Mouse (Mus musculus): ENCODE measurements around the gene Rpap3. TPM values are rescaled to one million over a fixed set of nuclear protein-coding genes. Genes with fewer than 3 reads are reported as not detected.

Rpap3 gene
- polyA plus RNA-seq, 1 experiment from 2014 or later: 36.2 TPM

DNA sequence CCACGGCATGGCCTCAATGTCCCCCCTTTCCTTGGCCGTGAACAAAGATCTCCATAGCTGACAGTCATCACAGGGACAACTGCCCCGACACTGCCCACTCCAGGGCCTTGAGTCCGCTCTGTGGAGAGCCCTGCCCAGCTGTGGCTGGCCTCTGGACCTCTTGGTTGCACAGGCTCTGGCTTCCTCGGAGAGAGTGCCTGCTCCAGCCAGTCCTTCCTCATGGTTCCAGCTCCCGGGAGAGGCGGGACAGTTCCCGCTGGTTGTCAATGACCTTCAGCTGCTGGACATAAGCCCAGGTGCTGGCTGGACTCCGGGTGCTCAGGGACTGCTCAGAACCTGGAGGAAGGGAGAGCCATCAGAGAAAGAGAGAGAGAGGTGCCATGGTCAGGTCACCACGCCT, 39.7 kb upstream of the Rpap3 start:
- WGBS: 81% methylated on average over 10 of the region's 10 CpGs
- no peaks in the 10 kb centered on the region for H3K36me3 ChIP-seq
- no peaks in the 10 kb centered on the region for H3K9me3 ChIP-seq (replicated peaks)
- H3K27me3 ChIP-seq (ENCODE audit: low read depth, poor library complexity, severe bottlenecking): no peaks in the 10 kb centered on the region
- no peak overlapping the region for H3K4me3 ChIP-seq
- H3K4me1 ChIP-seq: peaks cover 25% of the 10 kb centered on the region
- no peak for DNase-seq (ENCODE audit: low spot score)
- peak overlapping the region; percentile 3; the same call in 1 of the 2 replicates for H3K27ac ChIP-seq

DNA sequence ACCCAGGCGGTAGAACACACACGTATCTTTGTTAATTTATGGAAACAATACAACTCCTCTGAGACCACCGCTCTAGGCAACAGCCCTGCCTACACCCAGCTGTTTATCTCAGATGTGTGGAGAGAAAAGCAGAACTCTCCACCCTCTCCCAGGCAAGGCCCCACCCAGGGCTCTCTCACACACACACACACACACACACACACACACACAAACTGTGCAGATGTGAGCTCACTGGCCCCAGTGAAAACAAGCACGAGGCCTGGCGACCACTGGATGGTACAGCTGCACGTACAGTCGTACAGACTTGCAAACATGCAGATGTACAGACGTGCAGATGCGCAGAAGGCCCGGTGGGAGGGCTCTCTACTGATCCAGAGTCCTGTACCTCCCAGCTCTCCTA, 39.3 kb upstream of the Rpap3 start:
- Histone ChIP-seq H3K9me3 (replicated peaks) (no peaks in the 10 kb centered on the region), H3K4me3 (no peak overlapping the region), H3K36me3 (no peaks in the 10 kb centered on the region), H3K4me1 (peaks cover 21% of the 10 kb centered on the region), H3K27ac (0 out of 2 replicates have a peak overlapping the region, but pooled peaks have one; percentile 3), H3K27me3 (ENCODE audit: low read depth, poor library complexity, severe bottlenecking) (no peaks in the 10 kb centered on the region)
- 81% methylated on average over 10 of the region's 10 CpGs for WGBS
- no peak for DNase-seq (ENCODE audit: low spot score)

DNA sequence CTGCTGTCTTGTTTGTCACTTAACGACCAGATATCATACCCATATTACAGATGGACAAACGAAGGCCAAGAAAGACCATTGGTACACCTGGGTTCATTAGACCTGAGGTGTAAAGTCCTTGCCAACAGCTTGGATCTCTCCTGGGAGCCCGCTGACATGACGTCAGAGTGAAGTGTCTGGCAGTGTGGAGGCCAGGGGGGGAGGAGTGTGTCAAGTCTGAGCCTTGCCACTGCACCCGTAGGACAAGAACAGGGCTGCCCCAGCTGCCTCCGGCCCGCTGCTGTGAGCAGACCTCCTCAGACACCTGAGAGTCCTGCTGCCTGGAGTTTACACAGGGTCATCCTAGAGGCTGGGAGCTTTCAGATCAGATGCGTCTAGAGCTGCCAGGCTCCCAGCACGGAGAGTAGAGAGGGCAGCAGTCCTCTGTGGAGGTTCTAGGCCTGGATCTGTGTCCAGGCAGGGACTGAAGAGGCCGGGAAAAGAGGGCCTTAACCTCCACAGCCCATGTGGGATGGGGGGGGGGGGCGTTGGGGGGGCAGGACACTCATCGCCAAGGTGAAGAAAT, 38.4 kb upstream of the Rpap3 start:
- Histone ChIP-seq H3K9me3 (replicated peaks) (no peaks in the 10 kb centered on the region), H3K36me3 (no peaks in the 10 kb centered on the region), H3K27me3 (ENCODE audit: low read depth, poor library complexity, severe bottlenecking) (no peaks in the 10 kb centered on the region), H3K4me3 (no peak overlapping the region), H3K27ac (peak overlapping the region; percentile 53; the same call in 1 of the 2 replicates), H3K4me1 (peaks cover 19% of the 10 kb centered on the region)
- DNase-seq (ENCODE audit: low spot score): no peak
- WGBS: 67% methylated on average over 12 of the region's 12 CpGs

DNA sequence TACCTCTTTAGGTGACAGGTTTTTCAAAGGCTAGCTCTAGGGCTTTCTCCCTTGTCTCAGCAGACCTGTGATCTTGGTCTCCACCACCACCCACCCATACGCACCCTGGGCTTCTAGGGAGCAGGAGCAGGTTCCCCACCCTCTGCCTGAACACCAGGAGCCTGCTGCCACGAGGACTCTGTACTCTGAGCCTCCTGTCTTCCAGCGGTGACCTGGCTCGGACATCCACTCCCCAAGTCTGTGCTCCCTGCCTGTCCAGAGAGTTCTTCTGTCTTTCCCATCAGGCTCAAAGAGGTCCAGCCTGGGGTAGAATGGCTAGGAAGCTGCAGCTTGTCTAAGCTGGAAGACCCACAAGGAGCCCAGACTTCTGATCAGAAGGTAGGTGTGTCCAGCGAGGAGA, 37.6 kb upstream of the Rpap3 start:
- Histone ChIP-seq H3K36me3 (no peaks in the 10 kb centered on the region), H3K4me1 (peaks cover 16% of the 10 kb centered on the region), H3K9me3 (replicated peaks) (no peaks in the 10 kb centered on the region), H3K4me3 (no peak overlapping the region), H3K27me3 (ENCODE audit: low read depth, poor library complexity, severe bottlenecking) (no peaks in the 10 kb centered on the region), H3K27ac (no peak overlapping the region)
- WGBS: 87% methylated on average over 5 of the region's 5 CpGs
- no peak for DNase-seq (ENCODE audit: low spot score)

DNA sequence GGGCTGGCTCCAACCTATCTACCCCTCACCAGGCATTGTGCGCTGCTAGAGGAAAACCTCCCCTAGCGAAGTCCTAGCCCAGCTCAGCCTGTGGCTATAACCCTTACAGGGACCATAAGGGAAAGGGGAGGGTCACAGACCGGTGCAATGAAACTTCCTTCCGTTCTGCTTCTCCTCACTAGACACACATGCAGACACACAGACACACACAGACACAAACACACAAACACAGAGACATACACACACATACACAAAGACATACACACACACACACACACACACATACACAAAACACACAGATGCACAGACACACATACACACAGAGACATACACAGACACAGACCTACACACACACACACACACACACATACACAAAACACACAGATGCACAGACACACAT, 37.0 kb upstream of the Rpap3 start:
- 67% methylated on average over 4 of the region's 4 CpGs for WGBS

DNA sequence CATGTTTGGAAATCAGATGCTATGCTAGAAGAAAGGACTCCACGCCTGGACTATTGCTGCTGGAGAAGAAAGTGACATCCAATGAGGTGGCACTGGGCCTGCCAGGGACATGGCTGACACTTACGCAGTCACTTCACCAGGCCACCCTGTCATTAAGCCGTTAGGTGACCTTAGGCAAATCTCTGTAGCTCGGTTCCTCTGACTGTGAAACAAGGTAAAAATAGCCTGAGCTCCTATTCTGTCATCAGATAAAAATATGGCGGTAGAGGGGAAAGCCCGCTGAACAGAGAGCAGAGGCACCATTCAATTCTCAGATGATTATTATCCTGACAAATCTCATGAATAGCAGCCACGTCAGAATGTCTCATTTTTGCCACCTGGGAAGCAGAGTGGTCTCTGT, 36.4 kb upstream of the Rpap3 start:
- 60% methylated on average over 7 of the region's 7 CpGs for WGBS
- H3K27ac ChIP-seq: no peak overlapping the region
- peaks cover 16% of the 10 kb centered on the region for H3K4me1 ChIP-seq
- no peaks in the 10 kb centered on the region for H3K27me3 ChIP-seq (ENCODE audit: low read depth, poor library complexity, severe bottlenecking)
- H3K36me3 ChIP-seq: no peaks in the 10 kb centered on the region
- DNase-seq (ENCODE audit: low spot score): no peak
- H3K4me3 ChIP-seq: no peak overlapping the region
- H3K9me3 ChIP-seq (replicated peaks): no peaks in the 10 kb centered on the region

More for the DNA sequence above, 37.0 kb upstream of the Rpap3 start:
- no peak overlapping the region for H3K4me3 ChIP-seq
- H3K4me1 ChIP-seq: peaks cover 16% of the 10 kb centered on the region
- H3K27me3 ChIP-seq (ENCODE audit: low read depth, poor library complexity, severe bottlenecking): no peaks in the 10 kb centered on the region
- DNase-seq (ENCODE audit: low spot score): no peak
- no peak overlapping the region for H3K27ac ChIP-seq
- no peaks in the 10 kb centered on the region for H3K9me3 ChIP-seq (replicated peaks)
- H3K36me3 ChIP-seq: no peaks in the 10 kb centered on the region

DNA sequence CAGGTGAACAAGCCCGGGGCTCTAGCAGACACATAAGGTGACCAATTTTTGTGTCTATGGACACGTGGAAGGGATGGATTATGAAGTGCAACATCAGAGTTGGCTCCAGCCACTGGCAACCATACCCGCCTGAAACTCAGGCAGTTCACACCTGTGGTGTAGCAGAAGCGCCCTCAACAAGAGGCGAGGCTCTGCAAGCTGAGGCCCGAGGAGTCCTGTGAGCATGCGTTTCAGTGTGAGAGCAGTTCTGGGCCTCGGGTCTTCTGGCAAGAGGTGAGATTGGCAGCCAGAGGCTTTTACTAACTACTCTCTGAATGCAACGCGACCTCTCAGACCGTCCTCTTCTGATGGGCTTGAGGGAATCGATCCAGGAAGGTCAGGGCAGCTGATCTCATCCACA, 36.0 kb upstream of the Rpap3 start:
- H3K36me3 ChIP-seq: no peaks in the 10 kb centered on the region
- WGBS: 79% methylated on average over 12 of the region's 12 CpGs
- H3K27ac ChIP-seq: no peak overlapping the region

DNA sequence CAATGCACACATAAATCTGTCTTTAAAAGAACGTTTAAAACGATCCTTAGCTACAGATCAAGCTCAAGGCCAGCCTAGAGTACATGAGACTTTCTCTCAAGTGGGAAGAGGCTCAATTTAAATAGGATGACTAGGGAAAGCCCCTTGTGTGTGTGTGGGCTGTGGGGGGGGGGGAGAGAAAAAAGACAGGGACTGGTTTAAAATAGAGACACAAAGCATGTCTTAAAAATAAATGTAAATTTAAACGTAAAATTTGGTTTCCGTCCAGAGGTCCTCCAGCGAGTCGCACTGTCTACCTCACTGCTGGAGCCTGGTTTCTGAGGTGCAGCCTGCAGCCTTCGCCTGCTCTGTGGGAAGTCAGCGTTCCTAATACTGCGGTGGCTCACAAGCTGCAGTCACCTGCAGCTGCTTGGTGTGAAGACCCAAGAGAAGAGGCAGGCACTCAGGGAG, 34.7 kb upstream of the Rpap3 start:
- Histone ChIP-seq H3K4me1 (peaks cover 13% of the 10 kb centered on the region), H3K27me3 (ENCODE audit: low read depth, poor library complexity, severe bottlenecking) (no peaks in the 10 kb centered on the region), H3K9me3 (replicated peaks) (no peaks in the 10 kb centered on the region), H3K4me3 (no peak overlapping the region), H3K36me3 (no peaks in the 10 kb centered on the region), H3K27ac (no peak overlapping the region)
- no peak for DNase-seq (ENCODE audit: low spot score)
- WGBS: 92% methylated on average over 9 of the region's 9 CpGs

More for the DNA sequence above, 36.0 kb upstream of the Rpap3 start:
- DNase-seq (ENCODE audit: low spot score): no peak
- H3K4me3 ChIP-seq: no peak overlapping the region
- no peaks in the 10 kb centered on the region for H3K9me3 ChIP-seq (replicated peaks)
- H3K4me1 ChIP-seq: peaks cover 16% of the 10 kb centered on the region
- no peaks in the 10 kb centered on the region for H3K27me3 ChIP-seq (ENCODE audit: low read depth, poor library complexity, severe bottlenecking)

DNA sequence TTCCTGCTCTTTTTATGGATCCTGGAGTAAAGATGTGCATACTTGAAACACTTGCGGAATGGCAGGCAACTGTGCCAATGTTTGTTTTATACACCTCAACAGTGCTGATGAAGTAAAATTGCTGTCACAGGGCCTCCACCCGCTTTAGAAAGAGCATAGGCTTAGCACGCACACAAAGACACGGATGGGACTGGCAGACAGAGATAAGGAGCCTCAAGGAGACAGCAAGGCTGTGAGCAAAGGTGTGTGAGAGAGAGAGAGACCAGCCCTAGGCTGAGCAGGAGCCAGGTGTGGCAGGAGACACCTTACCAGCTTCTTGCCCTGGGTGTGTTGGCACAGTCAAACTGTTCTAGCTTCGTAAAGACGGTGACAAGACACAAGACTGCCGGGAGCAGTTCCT, 33.3 kb upstream of the Rpap3 start:
- H3K4me1 ChIP-seq: peaks cover 4% of the 10 kb centered on the region; the same call in 1 of the 2 replicates
- no peaks in the 10 kb centered on the region for H3K36me3 ChIP-seq
- H3K4me3 ChIP-seq: no peak overlapping the region
- no peak for DNase-seq (ENCODE audit: low spot score)
- no peak overlapping the region for H3K27ac ChIP-seq
- H3K9me3 ChIP-seq (replicated peaks): no peaks in the 10 kb centered on the region
- WGBS: 93% methylated on average over 7 of the region's 7 CpGs
- H3K27me3 ChIP-seq (ENCODE audit: low read depth, poor library complexity, severe bottlenecking): no peaks in the 10 kb centered on the region

DNA sequence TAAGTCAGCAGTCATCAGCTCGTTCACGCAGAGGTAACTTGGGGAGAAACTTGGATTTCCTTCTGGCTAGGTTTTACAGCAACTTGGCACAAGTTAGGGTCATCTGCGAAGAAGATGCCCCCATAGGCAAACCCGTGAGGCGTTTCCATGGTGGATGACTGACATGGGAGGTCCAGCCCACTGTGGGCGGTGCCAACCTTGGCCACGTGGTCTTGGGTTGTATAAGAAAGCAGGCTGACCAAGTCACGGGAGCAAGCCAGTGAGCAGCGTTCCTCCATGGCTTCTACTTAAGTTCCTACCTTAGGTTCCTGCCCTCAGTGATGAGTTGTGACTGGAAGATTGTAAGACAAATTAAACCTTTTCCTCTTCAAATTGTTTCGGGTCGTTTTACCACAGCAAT, 26.4 kb upstream of the Rpap3 start:
- H3K36me3 ChIP-seq: no peaks in the 10 kb centered on the region
- no peaks in the 10 kb centered on the region; the same call in 1 of the 2 replicates for H3K9me3 ChIP-seq (replicated peaks)
- no peak for DNase-seq (ENCODE audit: low spot score)
- no peak overlapping the region for H3K27ac ChIP-seq
- 89% methylated on average over 11 of the region's 11 CpGs for whole genome bisulfite sequencing
- no peak overlapping the region for H3K4me3 ChIP-seq
- no peaks in the 10 kb centered on the region for H3K27me3 ChIP-seq (ENCODE audit: low read depth, poor library complexity, severe bottlenecking)
- H3K4me1 ChIP-seq: no peaks in the 10 kb centered on the region

DNA sequence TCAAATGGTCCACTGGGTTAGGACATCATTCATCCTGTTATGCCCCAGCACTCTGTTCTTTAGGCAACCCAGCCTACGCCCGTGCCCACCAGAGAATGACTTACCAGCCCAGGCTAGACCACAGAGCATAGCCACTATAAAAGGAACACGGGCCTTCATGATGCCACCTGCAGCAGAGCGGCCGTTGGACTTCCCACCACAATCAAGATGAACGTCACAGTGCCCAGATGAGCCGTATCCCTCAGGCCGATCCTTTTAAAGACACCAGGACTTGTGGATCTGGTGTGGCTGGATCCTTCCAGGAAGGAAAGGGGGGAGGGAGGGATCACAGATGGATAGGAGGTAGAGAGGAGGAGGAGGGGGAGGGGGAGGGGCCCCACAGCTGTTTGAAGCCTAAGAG, 25.5 kb upstream of the Rpap3 start, which contains the start of gene Endou:
Gene Endou (minus strand): TSS at position 229 of the 400 bp plus-strand sequence.
- DNase-seq (ENCODE audit: low spot score): no peak
- WGBS: 92% methylated on average over 8 of the region's 8 CpGs
- Histone ChIP-seq H3K4me1 (no peaks in the 10 kb centered on the region), H3K27me3 (ENCODE audit: low read depth, poor library complexity, severe bottlenecking) (no peaks in the 10 kb centered on the region), H3K9me3 (replicated peaks) (no peaks in the 10 kb centered on the region; the same call in 1 of the 2 replicates), H3K4me3 (no peak within 1 kb of the TSS), H3K36me3 (no peaks in the 10 kb centered on the region), H3K27ac (no peak within 1 kb of the TSS)

DNA sequence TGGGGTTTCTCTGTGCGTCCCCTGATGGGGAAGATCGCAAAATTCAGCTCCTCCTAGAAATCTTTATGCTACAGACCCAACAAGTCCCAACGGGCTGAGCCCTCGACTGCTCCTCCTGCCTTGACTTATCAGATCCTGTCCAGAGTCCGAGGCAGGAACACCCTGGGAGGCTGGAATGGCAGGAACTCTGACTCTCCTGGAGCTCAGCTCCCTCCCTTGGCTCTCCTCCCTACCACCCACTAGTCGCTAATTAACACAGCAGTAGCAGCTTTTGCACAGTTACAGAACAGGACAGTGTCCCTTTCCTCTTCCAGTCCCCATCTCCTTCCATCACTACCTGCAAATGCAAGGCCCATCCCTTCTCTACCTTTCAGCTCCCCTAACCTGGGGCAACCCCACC, 24.7 kb upstream of the Rpap3 start:
- Histone ChIP-seq H3K4me1 (no peaks in the 10 kb centered on the region), H3K4me3 (no peak overlapping the region), H3K9me3 (replicated peaks) (no peaks in the 10 kb centered on the region; the same call in 1 of the 2 replicates), H3K27ac (no peak overlapping the region), H3K27me3 (ENCODE audit: low read depth, poor library complexity, severe bottlenecking) (no peaks in the 10 kb centered on the region), H3K36me3 (no peaks in the 10 kb centered on the region)
- DNase-seq (ENCODE audit: low spot score): no peak
- WGBS: 58% methylated on average over 6 of the region's 6 CpGs

DNA sequence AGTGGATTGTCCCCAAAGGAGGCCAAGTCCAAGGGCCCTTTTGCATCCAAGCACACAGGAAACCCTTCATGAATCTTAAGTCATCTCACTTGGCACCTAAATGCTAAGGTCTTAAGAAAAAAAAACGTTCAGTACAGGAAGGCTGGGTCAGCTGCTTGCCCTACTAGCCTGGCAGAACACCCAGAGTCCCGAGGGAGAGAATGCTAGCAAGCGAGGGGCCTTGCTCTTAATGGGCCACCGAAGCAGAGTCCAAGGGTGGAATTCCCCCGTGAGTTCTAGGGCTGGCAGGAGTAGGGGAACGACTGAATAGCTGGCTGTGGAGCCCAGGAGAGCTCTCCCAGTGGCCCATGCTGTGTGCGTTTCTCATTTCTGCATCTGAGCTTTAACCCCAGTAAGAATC, 23.2 kb upstream of the Rpap3 start:
- 78% methylated on average over 7 of the region's 7 CpGs for WGBS

DNA sequence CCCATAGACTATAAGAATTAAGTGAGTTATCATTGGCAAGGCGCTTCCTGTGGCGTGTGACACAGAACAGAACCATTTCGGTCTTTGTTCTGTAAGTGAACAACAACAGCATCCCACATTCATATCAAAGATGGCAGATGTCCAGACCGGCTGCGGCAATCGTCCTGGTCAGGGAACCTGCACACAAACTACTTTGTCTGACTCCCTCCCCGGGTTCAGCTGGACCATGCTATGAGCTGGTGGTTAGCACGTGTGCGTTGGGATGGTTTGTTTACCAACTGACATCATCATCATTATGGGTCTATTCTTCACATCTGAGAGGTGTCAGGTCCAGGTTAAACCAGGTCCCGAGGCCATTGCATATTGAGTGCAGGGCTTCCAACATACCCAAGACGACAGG, 22.8 kb upstream of the Rpap3 start:
- H3K4me1 ChIP-seq: no peaks in the 10 kb centered on the region
- DNase-seq (ENCODE audit: low spot score): no peak
- no peaks in the 10 kb centered on the region for H3K27me3 ChIP-seq (ENCODE audit: low read depth, poor library complexity, severe bottlenecking)
- H3K9me3 ChIP-seq (replicated peaks): no peaks in the 10 kb centered on the region
- H3K36me3 ChIP-seq: no peaks in the 10 kb centered on the region
- no peak overlapping the region for H3K4me3 ChIP-seq
- H3K27ac ChIP-seq: no peak overlapping the region
- 92% methylated on average over 11 of the region's 11 CpGs for WGBS

More for the DNA sequence above, 23.2 kb upstream of the Rpap3 start:
- Histone ChIP-seq H3K27me3 (ENCODE audit: low read depth, poor library complexity, severe bottlenecking) (no peaks in the 10 kb centered on the region), H3K4me1 (no peaks in the 10 kb centered on the region), H3K36me3 (no peaks in the 10 kb centered on the region), H3K4me3 (no peak overlapping the region), H3K27ac (no peak overlapping the region), H3K9me3 (replicated peaks) (no peaks in the 10 kb centered on the region; the same call in 1 of the 2 replicates)
- no peak for DNase-seq (ENCODE audit: low spot score)
